Mouse (Mus musculus): ENCODE measurements around the gene Synm. TPM values are rescaled to one million over a fixed set of nuclear protein-coding genes. Genes with fewer than 3 reads are reported as not detected.

Gene Synm
- polyA plus RNA-seq, 1 experiment from 2014 or later = 2.4 TPM

DNA sequence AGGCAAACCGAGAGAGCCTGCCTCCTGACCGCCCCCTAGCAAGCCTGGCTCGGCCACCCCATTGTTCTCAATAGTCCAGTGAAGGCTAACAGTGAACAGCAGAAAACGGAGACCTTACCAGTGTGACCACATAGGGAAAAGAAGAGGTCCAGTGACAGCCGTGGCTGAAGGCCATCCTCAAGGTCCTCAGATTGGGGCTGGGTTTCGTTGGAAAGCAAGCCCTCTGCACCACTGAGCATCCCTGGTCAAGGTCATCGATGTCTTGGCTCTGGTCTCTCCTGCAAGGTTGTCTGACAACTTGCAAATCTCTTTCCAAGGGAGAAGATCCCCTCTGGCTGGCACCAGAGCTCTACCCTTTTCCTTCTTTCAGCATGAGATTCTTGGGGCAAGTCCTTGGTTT, 69.7 kb downstream of the Synm start:
- Histone ChIP-seq H3K27ac (replicated peaks; ENCODE audit: low read depth, low read length) (no peak overlapping the region), H3K4me2 (ENCODE audit: low read depth, low read length) (no peak overlapping the region), H3K9ac (ENCODE audit: low read depth, low read length) (no peak overlapping the region), H3K36me3 (ENCODE audit: control insufficient read depth, insufficient read depth, low read length) (peaks cover 12% of the 10 kb centered on the region), H3K4me3 (ENCODE audit: low read depth, low read length) (no peak overlapping the region), H3K27me3 (replicated peaks; ENCODE audit: control insufficient read depth, insufficient read depth, low read length) (no peaks in the 10 kb centered on the region), H3K4me1 (ENCODE audit: control insufficient read depth, insufficient read depth, low read length) (no peaks in the 10 kb centered on the region), H3K9me3 (ENCODE audit: control insufficient read depth, low read length) (peaks cover 7% of the 10 kb centered on the region; the same call in 1 of the 2 replicates)
- ATAC-seq (ENCODE audit: low read depth) (no peak), DNase-seq (ENCODE audit: low spot score) (no peak)
- 83% methylated on average over 7 of the region's 7 CpGs for WGBS

DNA sequence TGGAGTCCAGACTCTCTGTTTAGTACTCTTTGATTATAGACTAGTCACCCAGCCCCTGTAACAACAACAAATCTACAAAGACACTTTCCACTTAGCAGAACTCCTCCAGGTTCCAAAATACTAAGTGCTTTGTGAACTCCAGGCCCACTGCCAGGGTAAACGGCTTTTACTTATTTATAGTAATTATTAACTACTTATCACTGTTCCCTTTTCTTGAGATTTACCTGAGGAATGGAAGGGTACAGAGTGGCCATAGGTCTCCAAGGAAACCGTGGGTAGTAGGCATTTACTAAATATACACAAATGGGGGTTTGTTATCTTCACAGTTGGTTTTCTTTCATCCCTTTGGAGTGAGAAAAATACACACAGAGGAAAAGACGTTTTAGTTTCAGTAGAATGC, 71.3 kb downstream of the Synm start:
- 61% methylated on average over 3 of the region's 3 CpGs for WGBS
- no peak overlapping the region for H3K9ac ChIP-seq (ENCODE audit: low read depth, low read length)
- no peaks in the 10 kb centered on the region for H3K27me3 ChIP-seq (replicated peaks; ENCODE audit: control insufficient read depth, insufficient read depth, low read length)
- ATAC-seq (ENCODE audit: low read depth) (no peak), DNase-seq (ENCODE audit: low spot score) (no peak)
- no peak overlapping the region for H3K27ac ChIP-seq (replicated peaks; ENCODE audit: low read depth, low read length)
- peaks cover 18% of the 10 kb centered on the region for H3K36me3 ChIP-seq (ENCODE audit: control insufficient read depth, insufficient read depth, low read length)
- H3K4me1 ChIP-seq (ENCODE audit: control insufficient read depth, insufficient read depth, low read length) = no peaks in the 10 kb centered on the region
- no peak overlapping the region for H3K4me2 ChIP-seq (ENCODE audit: low read depth, low read length)
- no peak overlapping the region for H3K4me3 ChIP-seq (ENCODE audit: low read depth, low read length)
- peaks cover 7% of the 10 kb centered on the region; the same call in 1 of the 2 replicates for H3K9me3 ChIP-seq (ENCODE audit: control insufficient read depth, low read length)

DNA sequence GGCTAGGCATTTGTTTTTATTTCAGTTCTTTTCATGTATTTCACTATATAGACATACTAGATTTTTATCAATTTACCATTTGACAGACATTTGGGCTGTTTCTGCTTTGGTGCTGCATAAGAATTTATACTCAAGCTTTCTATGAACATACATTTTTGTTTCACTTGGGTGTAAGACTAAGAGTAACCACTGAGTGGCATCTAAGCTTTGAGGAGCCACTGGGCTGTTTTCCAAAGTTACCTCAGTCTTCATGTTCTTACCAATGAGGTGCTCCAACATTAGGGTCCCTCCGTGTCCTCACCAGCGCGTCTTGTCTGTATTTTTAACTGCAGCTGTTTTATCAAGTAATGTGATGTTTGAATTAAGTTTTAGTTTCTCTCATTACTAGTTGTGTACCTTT, 73.0 kb downstream of the Synm start:
- ATAC-seq (ENCODE audit: low read depth) (no peak), DNase-seq (ENCODE audit: low spot score) (no peak)
- no peak overlapping the region for H3K9ac ChIP-seq (ENCODE audit: low read depth, low read length)
- peaks cover 23% of the 10 kb centered on the region for H3K36me3 ChIP-seq (ENCODE audit: control insufficient read depth, insufficient read depth, low read length)
- peaks cover 7% of the 10 kb centered on the region; the same call in 1 of the 2 replicates for H3K9me3 ChIP-seq (ENCODE audit: control insufficient read depth, low read length)
- H3K4me3 ChIP-seq (ENCODE audit: low read depth, low read length) = no peak overlapping the region
- WGBS = 94% methylated on average over 3 of the region's 3 CpGs
- H3K4me2 ChIP-seq (ENCODE audit: low read depth, low read length) = no peak overlapping the region
- H3K4me1 ChIP-seq (ENCODE audit: control insufficient read depth, insufficient read depth, low read length) = no peaks in the 10 kb centered on the region
- no peak overlapping the region for H3K27ac ChIP-seq (replicated peaks; ENCODE audit: low read depth, low read length)
- H3K27me3 ChIP-seq (replicated peaks; ENCODE audit: control insufficient read depth, insufficient read depth, low read length) = no peaks in the 10 kb centered on the region

DNA sequence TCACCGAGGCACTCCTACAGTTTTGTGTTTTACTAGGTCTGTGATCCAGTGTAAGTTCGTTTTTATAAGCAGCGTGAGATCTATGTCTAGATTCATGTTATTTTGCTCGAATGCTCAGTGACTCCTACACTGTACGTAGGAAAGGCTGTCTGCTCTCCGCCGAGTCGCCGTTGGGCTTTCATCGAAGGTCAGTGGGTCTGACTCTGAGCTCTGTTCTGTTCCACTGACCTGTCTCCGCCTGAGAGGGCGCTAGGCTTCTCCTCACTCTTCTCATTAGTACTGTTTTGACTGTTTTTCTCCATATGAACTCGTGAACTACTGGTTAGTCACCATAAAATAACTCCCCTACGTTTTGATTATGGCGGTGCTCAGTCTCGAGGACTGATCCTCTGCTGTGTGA, 76.5 kb downstream of the Synm start:
- DNase-seq (ENCODE audit: low spot score) (no peak), ATAC-seq (ENCODE audit: low read depth) (no peak)
- Histone ChIP-seq H3K9ac (ENCODE audit: low read depth, low read length) (no peak overlapping the region), H3K4me2 (ENCODE audit: low read depth, low read length) (no peak overlapping the region), H3K9me3 (ENCODE audit: control insufficient read depth, low read length) (peaks cover 7% of the 10 kb centered on the region; the same call in 1 of the 2 replicates), H3K4me3 (ENCODE audit: low read depth, low read length) (no peak overlapping the region), H3K27ac (replicated peaks; ENCODE audit: low read depth, low read length) (no peak overlapping the region), H3K4me1 (ENCODE audit: control insufficient read depth, insufficient read depth, low read length) (no peaks in the 10 kb centered on the region), H3K36me3 (ENCODE audit: control insufficient read depth, insufficient read depth, low read length) (peaks cover 48% of the 10 kb centered on the region), H3K27me3 (replicated peaks; ENCODE audit: control insufficient read depth, insufficient read depth, low read length) (no peaks in the 10 kb centered on the region)
- WGBS = 86% methylated on average over 16 of the region's 16 CpGs

DNA sequence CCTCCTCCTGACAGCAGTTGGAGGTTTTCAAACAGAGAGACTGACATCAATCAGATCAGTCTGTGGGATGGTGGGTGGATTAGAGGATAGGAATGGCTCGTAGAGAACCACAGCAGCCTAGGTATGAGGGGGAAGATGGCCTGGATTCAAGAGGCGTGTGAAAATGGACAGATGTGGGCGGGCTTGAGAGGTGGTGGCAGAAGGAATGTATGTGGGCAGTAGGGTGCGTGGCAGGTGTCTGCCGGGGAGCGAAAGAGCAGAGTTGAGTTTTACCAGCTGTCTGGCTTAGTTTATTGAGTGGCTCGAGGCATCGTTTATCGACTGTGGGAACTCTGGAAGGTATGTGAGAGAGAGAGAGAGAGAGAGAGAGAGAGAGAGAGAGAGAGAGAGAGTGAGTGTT, 78.5 kb downstream of the Synm start:
- H3K36me3 ChIP-seq (ENCODE audit: control insufficient read depth, insufficient read depth, low read length) = peaks cover 48% of the 10 kb centered on the region
- H3K4me2 ChIP-seq (ENCODE audit: low read depth, low read length) = no peak overlapping the region
- WGBS = 75% methylated on average over 9 of the region's 9 CpGs
- no peaks in the 10 kb centered on the region for H3K27me3 ChIP-seq (replicated peaks; ENCODE audit: control insufficient read depth, insufficient read depth, low read length)
- no peak overlapping the region for H3K27ac ChIP-seq (replicated peaks; ENCODE audit: low read depth, low read length)
- H3K4me1 ChIP-seq (ENCODE audit: control insufficient read depth, insufficient read depth, low read length) = no peaks in the 10 kb centered on the region
- no peak overlapping the region for H3K9ac ChIP-seq (ENCODE audit: low read depth, low read length)
- no peak overlapping the region for H3K4me3 ChIP-seq (ENCODE audit: low read depth, low read length)
- peaks cover 7% of the 10 kb centered on the region; the same call in 1 of the 2 replicates for H3K9me3 ChIP-seq (ENCODE audit: control insufficient read depth, low read length)
- DNase-seq (ENCODE audit: low spot score) (no peak), ATAC-seq (ENCODE audit: low read depth) (no peak)

Small RNAs within 50 kb of the gene (microRNA-seq; reads per million reads assigned to microRNA genes)
- not detected for gene Gm23844 (ENCODE audit: borderline number of aligned reads)

Other genes with a start within 250 kb of the Synm start
- 18.8 and 19.8 TPM in 2 replicates for gene Lrrc28, start 114.5 kb downstream of the Synm start, polyA plus RNA-seq (2014; fragmentation: Nextera tagmentation; extraction: Ambion mirVana)
- 28.1 and 35.0 TPM in 2 replicates for gene Ttc23, start 112.3 kb downstream of the Synm start, polyA plus RNA-seq (2014; fragmentation: Nextera tagmentation; extraction: Ambion mirVana)
- 16.8 and 20.2 TPM in 2 replicates for gene Igf1r, start 193.1 kb upstream of the Synm start, polyA plus RNA-seq (2014; fragmentation: Nextera tagmentation; extraction: Ambion mirVana)

Data from embryonic facial prominence, embryonic 14.5 days (tissue).